Mouse (Mus musculus): ENCODE data around the gene Timm10.

DNA sequence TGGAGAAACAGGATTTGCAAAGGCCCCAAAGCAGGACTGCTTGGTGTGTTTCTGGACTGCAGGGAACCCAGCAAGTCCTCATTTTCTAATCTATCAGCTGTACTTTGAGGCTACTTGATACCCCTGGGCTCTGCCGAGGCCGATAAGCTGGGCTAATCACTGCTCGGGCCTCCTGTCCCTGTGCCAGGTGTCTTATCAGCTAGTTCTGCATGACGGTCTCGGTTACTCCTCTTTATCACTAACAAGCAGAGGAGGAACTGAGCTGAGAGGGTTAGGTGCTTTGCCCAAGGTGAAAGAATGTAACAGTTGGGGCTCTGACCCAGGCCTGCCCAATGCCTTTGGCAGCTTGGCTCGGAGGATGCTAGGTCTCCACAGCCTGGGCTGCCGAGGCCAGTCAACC, 14.9 kb upstream of the Timm10 start:
- TF ChIP-seq CTCF (conservative IDR thresholded peaks at IDR 0.05; ENCODE audit: insufficient read depth, insufficient read length, low read depth, low read length) = no peak
- TF ChIP-seq POLR2A (IDR thresholded peaks at IDR 0.05; ENCODE audit: low read depth, low read length) = no peak

Data from kidney, adult 2 months (tissue).